Mouse (Mus musculus): ENCODE measurements around the gene Klhl29. TPM values are rescaled to one million over a fixed set of nuclear protein-coding genes. Genes with fewer than 3 reads are reported as not detected.

The Klhl29 gene
- polyA plus RNA-seq, 1 experiment = 3.0 TPM

DNA sequence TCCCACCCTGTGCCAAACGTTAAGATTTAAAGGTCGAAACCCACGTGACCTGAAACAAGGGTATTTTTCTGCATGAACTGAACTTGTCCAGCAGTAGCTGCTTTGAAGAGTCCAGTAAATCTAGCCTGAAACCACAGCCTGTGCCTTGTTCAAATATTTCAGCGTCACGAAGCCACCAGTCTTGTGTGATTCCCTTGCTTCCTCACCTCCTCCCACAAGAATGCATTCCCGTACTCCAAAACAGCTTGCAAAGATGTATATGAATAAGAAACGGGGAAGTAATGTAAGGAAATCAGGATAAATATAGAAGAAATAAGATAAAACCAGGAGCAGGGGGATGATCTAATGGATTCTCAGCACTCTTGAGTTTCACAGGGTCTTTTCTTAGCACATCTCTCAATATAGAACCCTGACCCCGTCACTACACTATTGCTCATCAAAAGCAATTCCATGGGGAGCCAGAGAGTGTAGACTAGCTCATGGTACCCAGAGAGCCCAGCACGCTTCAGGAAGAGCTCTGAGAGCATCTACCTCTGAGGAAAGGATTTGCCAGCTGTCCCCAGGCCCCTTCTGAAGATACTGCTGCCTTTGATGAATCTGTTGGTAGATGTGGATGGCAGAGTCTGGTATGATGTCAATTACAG lies 52.9 kb downstream of the Klhl29 start:
- no peaks in the 10 kb centered on the region for H3K4me1 ChIP-seq (ENCODE audit: control insufficient read depth, insufficient read depth, insufficient read length, low read length)
- WGBS = 85% methylated on average over 9 of the region's 9 CpGs
- H3K27me3 ChIP-seq (ENCODE audit: control insufficient read depth, insufficient read depth, low read length) = no peaks in the 10 kb centered on the region
- TF ChIP-seq CTCF (IDR thresholded peaks at IDR 0.05; ENCODE audit: extremely low read depth, insufficient read length, insufficient replicate concordance, low read depth, low read length) (no peak), POLR2A (IDR thresholded peaks at IDR 0.05; ENCODE audit: low read depth, low read length) (no peak)
- no peaks in the 10 kb centered on the region for H3K36me3 ChIP-seq (ENCODE audit: control insufficient read depth, insufficient read depth, low read length)
- no peak overlapping the region for H3K27ac ChIP-seq (ENCODE audit: insufficient read depth, low read depth, low read length)
- H3K4me3 ChIP-seq (ENCODE audit: low read depth, low read length) = no peak overlapping the region

DNA sequence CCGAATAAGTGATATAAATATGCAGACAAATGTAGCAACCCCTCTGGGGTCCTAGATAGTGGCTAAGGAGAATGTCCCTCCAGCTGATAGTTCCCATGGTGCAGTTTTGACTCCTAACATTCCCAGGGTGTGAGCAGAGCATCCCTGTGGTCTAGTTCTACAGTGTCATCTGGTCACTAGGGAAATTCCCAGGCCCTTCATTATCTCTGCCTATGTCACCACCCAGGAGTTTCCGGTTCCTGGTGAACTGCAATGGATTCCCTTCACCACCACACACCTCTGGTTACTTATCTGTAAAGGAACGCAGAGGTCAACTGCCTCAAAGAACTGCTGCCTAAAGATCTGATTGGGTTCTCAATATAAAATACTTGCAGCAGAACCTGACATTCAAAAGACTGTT lies 54.5 kb downstream of the Klhl29 start:
- Histone ChIP-seq H3K4me3 (ENCODE audit: low read depth, low read length) (no peak overlapping the region), H3K27ac (ENCODE audit: insufficient read depth, low read depth, low read length) (no peak overlapping the region), H3K27me3 (ENCODE audit: control insufficient read depth, insufficient read depth, low read length) (no peaks in the 10 kb centered on the region), H3K36me3 (ENCODE audit: control insufficient read depth, insufficient read depth, low read length) (no peaks in the 10 kb centered on the region), H3K4me1 (ENCODE audit: control insufficient read depth, insufficient read depth, insufficient read length, low read length) (no peaks in the 10 kb centered on the region)
- no peak for TF ChIP-seq POLR2A (IDR thresholded peaks at IDR 0.05; ENCODE audit: low read depth, low read length)
- TF ChIP-seq CTCF (IDR thresholded peaks at IDR 0.05; ENCODE audit: extremely low read depth, insufficient read length, insufficient replicate concordance, low read depth, low read length) = no peak
- 77% methylated on average over 3 of the region's 3 CpGs for WGBS

- no peak for TF ChIP-seq CTCF (IDR thresholded peaks at IDR 0.05; ENCODE audit: extremely low read depth, insufficient read length, insufficient replicate concordance, low read depth, low read length)
- no peak for TF ChIP-seq POLR2A (IDR thresholded peaks at IDR 0.05; ENCODE audit: low read depth, low read length)
- Histone ChIP-seq H3K4me1 (ENCODE audit: control insufficient read depth, insufficient read depth, insufficient read length, low read length) (no peaks in the 10 kb centered on the region), H3K27me3 (ENCODE audit: control insufficient read depth, insufficient read depth, low read length) (no peaks in the 10 kb centered on the region), H3K36me3 (ENCODE audit: control insufficient read depth, insufficient read depth, low read length) (no peaks in the 10 kb centered on the region), H3K27ac (ENCODE audit: insufficient read depth, low read depth, low read length) (no peak overlapping the region), H3K4me3 (ENCODE audit: low read depth, low read length) (no peak overlapping the region)
- 56% methylated on average over 12 of the region's 12 CpGs for WGBS
These were observed 56.0 kb downstream of the Klhl29 start for GRCm38 (mm10) chr12:5319359-5319973.

GRCm38 (mm10) chr12:5316029-5316567 lies 59.4 kb downstream of the Klhl29 start:
- WGBS = 80% methylated on average over 9 of the region's 9 CpGs
- Histone ChIP-seq H3K27me3 (ENCODE audit: control insufficient read depth, insufficient read depth, low read length) (no peaks in the 10 kb centered on the region), H3K36me3 (ENCODE audit: control insufficient read depth, insufficient read depth, low read length) (no peaks in the 10 kb centered on the region), H3K27ac (ENCODE audit: insufficient read depth, low read depth, low read length) (no peak overlapping the region; the same call in 1 of the 2 replicates), H3K4me1 (ENCODE audit: control insufficient read depth, insufficient read depth, insufficient read length, low read length) (no peaks in the 10 kb centered on the region), H3K4me3 (ENCODE audit: low read depth, low read length) (no peak overlapping the region)
- TF ChIP-seq CTCF (IDR thresholded peaks at IDR 0.05; ENCODE audit: extremely low read depth, insufficient read length, insufficient replicate concordance, low read depth, low read length) (no peak), POLR2A (IDR thresholded peaks at IDR 0.05; ENCODE audit: low read depth, low read length) (no peak)

DNA sequence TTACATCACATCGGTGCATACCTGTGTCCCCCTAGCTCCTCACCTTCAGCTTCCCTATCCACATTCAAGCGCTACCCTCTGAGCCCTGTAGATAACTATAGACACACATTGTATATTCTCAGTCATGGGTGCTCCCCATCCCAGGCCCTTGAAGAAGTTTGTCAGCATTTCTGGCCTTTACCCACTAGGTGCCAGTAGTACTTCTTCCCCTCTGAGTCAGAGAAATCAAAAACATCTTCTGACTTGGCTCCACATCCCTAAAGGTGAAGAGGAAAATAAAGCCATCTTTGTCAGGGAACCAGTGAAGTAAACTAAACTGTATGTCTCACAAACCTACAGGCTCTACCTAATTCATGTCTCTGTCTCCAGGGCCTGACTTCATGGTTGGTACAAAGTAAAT lies 67.6 kb downstream of the Klhl29 start:
- 83% methylated on average over 2 of the region's 2 CpGs for WGBS

DNA sequence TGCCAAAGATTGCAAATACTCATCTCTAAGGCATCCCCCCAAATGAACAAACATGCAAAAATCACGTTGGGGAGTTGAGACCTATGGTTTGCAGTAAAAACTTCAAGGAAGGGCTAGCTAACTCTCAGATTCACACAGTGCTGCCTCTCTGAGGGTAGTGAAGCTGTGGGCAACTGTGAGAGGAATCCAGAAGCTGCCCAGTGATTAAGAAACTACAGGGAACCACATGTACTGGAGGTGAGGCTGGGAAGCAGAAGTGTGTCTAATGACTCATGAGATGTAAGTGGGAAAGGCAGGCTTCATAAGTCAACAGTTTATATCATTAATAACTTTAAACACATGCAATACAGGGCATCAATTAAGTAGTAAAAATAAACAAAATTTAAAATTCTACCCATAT lies 70.0 kb downstream of the Klhl29 start:
- WGBS = 18% methylated on average over 1 of the region's 1 CpGs
- no peak overlapping the region for H3K27ac ChIP-seq (ENCODE audit: insufficient read depth, low read depth, low read length)
- H3K36me3 ChIP-seq (ENCODE audit: control insufficient read depth, insufficient read depth, low read length) = no peaks in the 10 kb centered on the region
- TF ChIP-seq CTCF (IDR thresholded peaks at IDR 0.05; ENCODE audit: extremely low read depth, insufficient read length, insufficient replicate concordance, low read depth, low read length) (no peak), POLR2A (IDR thresholded peaks at IDR 0.05; ENCODE audit: low read depth, low read length) (no peak)
- no peaks in the 10 kb centered on the region for H3K27me3 ChIP-seq (ENCODE audit: control insufficient read depth, insufficient read depth, low read length)
- H3K4me1 ChIP-seq (ENCODE audit: control insufficient read depth, insufficient read depth, insufficient read length, low read length) = no peaks in the 10 kb centered on the region
- no peak overlapping the region for H3K4me3 ChIP-seq (ENCODE audit: low read depth, low read length)

More for the DNA sequence above, 67.6 kb downstream of the Klhl29 start:
- Histone ChIP-seq H3K27me3 (ENCODE audit: control insufficient read depth, insufficient read depth, low read length) (no peaks in the 10 kb centered on the region), H3K4me1 (ENCODE audit: control insufficient read depth, insufficient read depth, insufficient read length, low read length) (no peaks in the 10 kb centered on the region), H3K4me3 (ENCODE audit: low read depth, low read length) (no peak overlapping the region), H3K27ac (ENCODE audit: insufficient read depth, low read depth, low read length) (no peak overlapping the region), H3K36me3 (ENCODE audit: control insufficient read depth, insufficient read depth, low read length) (no peaks in the 10 kb centered on the region)
- TF ChIP-seq CTCF (IDR thresholded peaks at IDR 0.05; ENCODE audit: extremely low read depth, insufficient read length, insufficient replicate concordance, low read depth, low read length) = no peak
- no peak for TF ChIP-seq POLR2A (IDR thresholded peaks at IDR 0.05; ENCODE audit: low read depth, low read length)

- Histone ChIP-seq H3K27ac (ENCODE audit: insufficient read depth, low read depth, low read length) (no peak overlapping the region), H3K4me3 (ENCODE audit: low read depth, low read length) (no peak overlapping the region), H3K27me3 (ENCODE audit: control insufficient read depth, insufficient read depth, low read length) (no peaks in the 10 kb centered on the region), H3K4me1 (ENCODE audit: control insufficient read depth, insufficient read depth, insufficient read length, low read length) (no peaks in the 10 kb centered on the region), H3K36me3 (ENCODE audit: control insufficient read depth, insufficient read depth, low read length) (no peaks in the 10 kb centered on the region)
- 81% methylated on average over 5 of the region's 5 CpGs for WGBS
- TF ChIP-seq POLR2A (IDR thresholded peaks at IDR 0.05; ENCODE audit: low read depth, low read length) (no peak), CTCF (IDR thresholded peaks at IDR 0.05; ENCODE audit: extremely low read depth, insufficient read length, insufficient replicate concordance, low read depth, low read length) (no peak)
These were observed 71.6 kb downstream of the Klhl29 start for GRCm38 (mm10) chr12:5303912-5304311.
